Mouse (Mus musculus): ENCODE results near the gene Rcan1.
"Not testable (repeated sequence)": the region's sequence is repeated elsewhere in the genome, so short reads cannot be mapped to it uniquely, and the experiment has no call there.

Rcan1 gene

GRCm38 (mm10) chr16:92470706-92471105 is at the start of gene Rcan1:
Rcan1 (minus strand) TSS chr16:92470867.
- DNase-seq (ENCODE audit: low read depth, low spot score): no peak

- peak; percentile 70 for DNase-seq (ENCODE audit: low read depth, low spot score)
Measured at GRCm38 (mm10) chr16:92519820-92520492, 49.3 kb upstream of the Rcan1 start.

GRCm38 (mm10) chr16:92518718-92519117 is 48.1 kb upstream of the Rcan1 start:
- no peak for DNase-seq (ENCODE audit: low read depth, low spot score)

DNA sequence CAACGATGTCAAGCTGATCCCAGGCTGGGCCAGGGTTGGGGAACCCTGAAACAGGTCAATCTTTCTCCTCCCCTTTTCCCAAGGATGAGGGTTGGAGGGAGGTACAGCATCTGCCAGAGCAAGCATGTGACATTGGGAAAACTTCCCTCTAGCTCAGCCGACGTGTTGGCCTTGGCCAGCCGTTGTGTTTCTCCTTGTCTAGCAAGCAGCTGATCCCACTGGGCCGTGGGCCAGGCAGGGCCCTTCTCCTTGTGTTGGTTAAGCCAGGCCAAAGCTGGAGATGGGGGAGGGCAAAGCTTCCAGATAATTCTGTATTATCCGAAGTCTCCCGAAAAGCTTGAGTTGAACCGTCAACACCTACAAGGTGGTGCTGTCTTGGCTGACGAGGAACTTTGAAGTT is 45.5 kb upstream of the Rcan1 start:
- DNase-seq (ENCODE audit: low read depth, low spot score): no peak

GRCm38 (mm10) chr16:92514896-92515295 is 44.2 kb upstream of the Rcan1 start:
- not testable (repeated sequence) for DNase-seq (ENCODE audit: low read depth, low spot score)

- no peak for DNase-seq (ENCODE audit: low read depth, low spot score)
Measured at GRCm38 (mm10) chr16:92511773-92512391, 41.2 kb upstream of the Rcan1 start.

GRCm38 (mm10) chr16:92510835-92511772 is 40.4 kb upstream of the Rcan1 start:
- no peak for DNase-seq (ENCODE audit: low read depth, low spot score)

DNA sequence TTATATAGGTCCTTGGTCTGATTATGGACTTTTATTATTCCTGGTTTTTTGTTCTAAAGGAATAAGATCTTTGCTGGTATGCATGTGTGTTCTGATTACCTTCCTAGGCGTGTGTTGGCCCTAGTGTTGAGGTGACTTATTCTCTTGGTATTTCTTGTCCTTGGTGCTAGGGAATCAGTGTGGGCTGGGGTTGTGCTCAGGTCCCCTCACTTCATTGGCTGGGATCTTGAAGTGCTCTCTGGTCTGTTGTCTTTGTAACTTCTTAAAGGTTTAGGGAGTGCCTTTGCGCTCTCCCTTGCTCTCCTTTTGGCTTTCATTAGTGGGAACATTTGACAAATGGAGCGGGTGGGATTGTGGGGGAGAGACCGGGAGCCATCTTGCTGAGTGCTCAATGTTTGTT is 36.9 kb upstream of the Rcan1 start:
- DNase-seq (ENCODE audit: low read depth, low spot score): no peak

GRCm38 (mm10) chr16:92503105-92503504 is 32.4 kb upstream of the Rcan1 start:
- no peak for DNase-seq (ENCODE audit: low read depth, low spot score)

DNA sequence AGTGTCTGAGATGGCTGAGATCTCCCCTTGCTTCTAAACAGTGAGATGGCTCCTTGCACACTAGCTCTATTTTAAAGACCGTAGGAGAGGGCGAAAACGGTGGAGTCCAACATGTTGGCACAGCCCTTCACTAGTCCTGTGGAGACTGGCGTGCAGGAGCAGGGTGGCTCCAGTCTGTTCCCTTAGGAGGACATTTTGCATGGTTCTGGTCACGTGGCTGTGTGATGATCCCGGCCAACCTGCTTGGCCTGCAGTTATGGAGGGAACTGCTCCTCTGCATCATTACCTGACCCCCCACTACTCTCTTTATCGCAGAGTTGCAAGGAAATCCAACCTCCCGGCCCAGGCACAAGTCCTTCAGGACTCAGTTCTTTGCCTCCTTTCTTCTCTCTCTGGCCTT is 29.9 kb upstream of the Rcan1 start:
- DNase-seq (ENCODE audit: low read depth, low spot score): no peak

DNA sequence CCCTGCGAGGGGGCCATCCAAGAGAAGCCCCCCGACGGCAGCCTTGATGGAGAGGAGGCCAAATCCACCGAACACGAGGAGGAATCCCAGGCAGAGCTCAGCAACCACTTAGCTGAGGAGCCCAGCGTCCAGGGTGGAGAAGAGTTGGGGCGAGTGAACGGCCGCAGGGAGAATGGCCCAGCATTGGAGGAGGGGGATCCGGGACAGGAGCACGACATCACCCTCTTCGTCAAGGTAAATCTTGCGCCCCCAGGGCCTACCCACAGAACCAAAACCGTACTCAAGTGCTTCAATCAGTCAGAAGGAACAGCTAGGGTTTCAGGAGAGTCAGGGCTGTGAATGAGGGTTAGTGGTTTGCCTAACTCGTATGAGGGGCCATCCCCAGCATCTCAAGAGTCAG is 28.7 kb upstream of the Rcan1 start:
- no peak for DNase-seq (ENCODE audit: low read depth, low spot score)

GRCm38 (mm10) chr16:92498589-92498981 is 27.9 kb upstream of the Rcan1 start:
- DNase-seq (ENCODE audit: low read depth, low spot score): no peak

DNA sequence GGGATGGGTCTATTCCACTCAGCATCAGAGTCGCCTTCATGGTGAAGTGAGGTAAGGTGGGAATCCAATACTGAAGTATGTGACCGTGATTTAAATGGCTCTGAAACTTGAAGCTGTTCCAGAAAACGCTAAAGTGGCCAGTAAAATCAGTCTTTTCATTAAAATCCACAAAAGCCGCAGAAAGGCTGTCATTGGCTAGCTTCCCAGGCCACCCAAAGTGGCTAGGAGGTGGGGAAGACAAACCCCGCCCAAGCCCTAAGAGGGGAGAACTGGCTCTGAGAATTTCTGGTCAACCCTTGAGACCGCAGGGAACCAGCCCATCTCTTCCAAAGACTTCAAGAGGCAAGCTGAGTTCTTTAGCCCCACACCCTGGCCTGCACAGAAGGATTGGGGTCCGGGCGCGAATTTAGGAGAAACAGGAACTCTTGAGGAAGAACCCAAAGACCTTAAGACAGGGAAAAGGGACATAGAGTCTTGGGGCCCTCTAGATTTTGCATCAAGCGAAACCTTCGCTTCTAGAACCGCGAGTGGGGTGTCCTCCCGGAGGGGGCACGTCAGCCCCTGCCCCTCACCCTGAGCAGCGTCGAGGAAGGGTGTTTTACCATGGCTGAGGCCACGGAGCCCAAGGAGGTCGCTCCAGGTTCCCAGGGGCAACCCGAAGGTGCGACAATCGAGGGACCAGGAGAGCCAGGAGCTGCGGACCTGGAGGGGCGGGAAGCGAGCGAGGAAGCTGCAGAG is 27.4 kb upstream of the Rcan1 start:
- no peak for DNase-seq (ENCODE audit: low read depth, low spot score)

DNA sequence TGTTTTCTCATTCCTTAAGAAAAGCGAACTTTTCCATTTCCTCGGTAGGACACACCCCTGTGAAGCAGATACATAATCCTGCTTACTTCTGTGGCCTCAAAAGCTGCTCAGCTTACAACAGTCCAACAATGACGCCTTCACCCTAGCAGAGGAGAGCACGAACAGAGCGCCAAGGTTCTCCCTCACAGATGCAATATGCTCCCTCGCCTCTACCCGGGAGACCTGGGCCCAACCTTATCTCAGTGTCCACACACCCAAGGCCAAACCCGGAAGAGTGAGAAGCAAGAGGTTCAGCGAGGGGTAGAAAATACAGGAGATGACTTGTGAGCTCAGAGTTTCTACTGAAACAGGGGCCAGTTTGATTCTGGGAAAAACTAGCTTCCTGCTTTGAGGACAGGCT is 18.7 kb upstream of the Rcan1 start:
- no peak for DNase-seq (ENCODE audit: low read depth, low spot score)

GRCm38 (mm10) chr16:92488456-92488855 is 17.8 kb upstream of the Rcan1 start:
- no peak for DNase-seq (ENCODE audit: low read depth, low spot score)

- peak; percentile 36 for DNase-seq (ENCODE audit: low read depth, low spot score)
Measured at GRCm38 (mm10) chr16:92487489-92487888, 16.8 kb upstream of the Rcan1 start.

GRCm38 (mm10) chr16:92487086-92487485 is 16.4 kb upstream of the Rcan1 start:
- DNase-seq (ENCODE audit: low read depth, low spot score): no peak

GRCm38 (mm10) chr16:92485436-92485835 is 14.8 kb upstream of the Rcan1 start, which contains the start of gene Clic6:
Clic6 (plus strand) TSS chr16:92485736.
- no peak for DNase-seq (ENCODE audit: low read depth, low spot score)

DNA sequence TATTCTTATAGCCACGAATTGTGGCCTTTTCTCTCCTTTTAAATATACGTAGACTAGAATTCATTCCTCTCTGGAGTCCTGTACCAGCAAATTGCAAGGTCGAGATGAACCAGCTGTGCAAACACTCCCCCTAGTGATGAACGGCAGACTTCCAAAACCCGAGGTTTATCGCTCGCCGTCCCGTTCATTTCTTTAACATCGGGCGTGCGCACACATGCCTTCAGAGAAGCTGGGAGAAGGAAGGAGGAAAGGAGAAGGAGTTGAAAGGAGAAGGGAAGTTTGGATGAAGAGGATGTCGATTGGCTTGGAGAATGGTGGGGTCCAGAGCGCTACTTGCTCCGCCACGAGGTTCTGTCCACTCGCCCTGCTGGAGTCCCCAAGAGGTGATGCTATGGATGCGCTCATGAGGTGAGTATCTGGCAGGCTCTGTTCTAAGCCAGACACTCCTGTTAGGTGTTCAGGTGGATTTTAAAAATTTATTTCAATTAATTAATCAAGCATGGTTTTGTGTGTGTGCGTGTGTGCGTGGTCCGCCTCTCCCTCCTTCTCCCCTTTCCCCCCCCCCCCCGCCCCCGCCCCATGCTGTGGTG is 8.0 kb upstream of the Rcan1 start:
- DNase-seq (ENCODE audit: low read depth, low spot score): peak; percentile 69

- DNase-seq (ENCODE audit: low read depth, low spot score): no peak
Measured at GRCm38 (mm10) chr16:92475093-92475860, 4.6 kb upstream of the Rcan1 start.

Measured in forelimb bud, embryonic 11.5 days (tissue).